Mouse (Mus musculus) olfactory bulb, adult 2 months (tissue): ENCODE data around the gene Lck.

ENCODE experiments used
- CTCF ChIP-seq: fragments of 200-500 bp; IDR thresholded peaks from 2 replicates; pipeline ENCODE4 v1.5.1; 2012; ENCODE audit warnings: low read depth, mild to moderate bottlenecking, low read length, moderate library complexity; ENCODE audit not compliant: insufficient read depth
- POLR2A ChIP-seq: fragments of 200-500 bp; IDR thresholded peaks from 2 replicates; pipeline ENCODE4 v1.6.1; 2012; ENCODE audit warnings: mild to moderate bottlenecking, low read depth, low read length, moderate library complexity; ENCODE audit not compliant: insufficient read depth

GRCm38 (mm10) chr4:129577688-129578087, 4.2 kb upstream of the Lck start:
- no peak for TF ChIP-seq POLR2A
- TF ChIP-seq CTCF: no peak
